Mouse (Mus musculus): ENCODE measurements around the gene Shf.

Shf gene

DNA sequence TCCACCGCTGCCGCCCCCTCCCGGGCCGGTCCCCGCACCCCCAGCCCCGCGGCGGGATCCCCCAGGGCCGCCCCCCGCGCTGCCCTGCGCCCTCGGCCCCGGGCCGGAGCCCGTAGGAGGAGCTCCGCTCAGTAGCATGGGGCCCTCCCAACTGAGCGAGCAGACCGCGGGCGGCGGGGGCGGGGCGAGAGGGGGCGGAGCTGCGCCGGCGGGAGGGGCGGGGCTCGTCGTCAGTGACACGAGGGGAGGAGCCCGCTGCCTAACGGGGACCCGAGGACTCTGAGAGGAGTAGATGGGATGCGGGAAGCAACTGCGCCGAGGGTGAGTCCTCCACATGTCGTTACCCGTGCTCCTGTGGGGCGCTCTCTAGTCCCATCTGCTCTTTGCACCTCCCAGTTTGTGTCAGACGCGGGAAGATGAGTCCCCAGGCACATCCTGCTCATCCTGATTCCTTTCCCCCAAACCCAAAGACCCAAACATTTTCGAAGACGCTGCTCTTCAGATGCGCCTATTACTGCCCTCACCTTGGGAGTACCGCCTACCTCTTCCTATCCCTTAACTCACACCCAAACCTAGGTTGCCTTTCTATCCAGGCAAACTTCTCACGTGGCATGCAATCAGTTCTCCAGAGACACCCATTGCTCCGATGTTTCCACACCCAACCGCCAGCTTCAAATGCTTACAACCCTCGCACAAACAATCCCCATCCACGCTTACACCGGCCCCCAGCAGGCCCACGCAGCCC, at the start of gene Shf:
Gene Shf (minus strand): TSS at position 168 of the 745 bp plus-strand sequence.
- in situ Hi-C loops (cut with MboI; ENCODE audit: low pct_unique_long_range_greater_than_20kb in 1 of 2, low sequenced_read_pairs in 2 of 2, unreplicated experiment in 1 of 2) = no loop called here

DNA sequence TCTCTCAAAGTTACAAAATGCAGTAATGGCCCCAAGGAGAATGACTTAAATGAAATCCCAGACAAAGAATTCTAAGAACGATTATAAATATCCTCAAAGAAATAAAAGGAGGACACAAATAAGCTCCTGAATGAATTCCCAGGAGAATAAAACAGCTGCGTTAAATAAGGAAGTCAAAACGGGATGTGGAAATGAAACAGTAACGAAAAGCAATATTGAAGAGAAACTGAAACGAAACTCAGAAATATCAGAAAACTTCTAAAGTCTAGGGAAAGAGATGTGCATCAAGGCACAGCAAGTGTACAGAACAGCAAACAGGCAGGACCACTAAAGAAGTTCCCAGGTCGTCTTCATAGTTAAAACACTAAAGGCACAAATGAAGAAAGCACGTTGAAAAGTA, 40.0 kb upstream of the Shf start:
- in situ Hi-C loops (cut with MboI; ENCODE audit: low pct_unique_long_range_greater_than_20kb in 1 of 2, low sequenced_read_pairs in 2 of 2, unreplicated experiment in 1 of 2) = no loop called here

DNA sequence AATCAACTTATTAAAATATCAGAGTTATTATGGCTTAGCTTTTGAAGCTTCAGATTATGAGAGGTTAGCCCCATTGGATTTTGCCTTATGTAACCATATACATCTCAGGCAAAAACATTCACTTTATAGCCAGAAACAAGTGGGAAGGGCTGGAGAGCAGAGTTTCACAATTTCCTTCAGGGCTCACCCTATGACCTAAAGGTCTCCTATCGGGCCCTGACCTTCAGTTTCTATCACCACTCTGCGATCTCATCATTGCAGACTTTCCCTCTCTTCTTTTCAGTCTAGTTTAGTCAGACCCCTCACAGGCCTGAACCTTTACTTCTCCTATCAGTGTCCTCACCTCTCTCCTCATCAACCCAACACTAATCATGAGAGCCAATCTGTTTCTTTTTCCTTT, 38.6 kb upstream of the Shf start:
- in situ Hi-C loops (cut with MboI; ENCODE audit: low pct_unique_long_range_greater_than_20kb in 1 of 2, low sequenced_read_pairs in 2 of 2, unreplicated experiment in 1 of 2) = no loop called here

DNA sequence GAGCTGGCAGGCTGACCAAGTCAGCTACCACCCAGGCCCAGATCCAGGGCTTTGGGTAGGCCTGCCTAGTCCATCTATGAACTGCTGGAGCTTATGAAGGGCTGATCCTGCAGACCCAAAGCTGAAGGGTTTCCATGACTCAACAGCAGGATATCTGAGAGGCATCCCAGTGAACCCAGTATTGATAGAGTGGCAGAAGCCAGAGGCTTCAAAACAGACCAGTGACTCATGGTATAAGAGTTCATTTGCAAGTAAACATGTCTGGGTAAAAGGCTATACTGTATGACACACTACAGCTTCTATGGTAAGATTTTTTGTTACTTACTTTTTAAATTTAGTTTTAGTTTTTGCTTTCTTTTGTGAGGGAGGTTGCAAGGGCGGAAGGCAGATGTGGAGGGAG, 27.2 kb upstream of the Shf start:
- in situ Hi-C loops (cut with MboI; ENCODE audit: low pct_unique_long_range_greater_than_20kb in 1 of 2, low sequenced_read_pairs in 2 of 2, unreplicated experiment in 1 of 2) = no loop called here

DNA sequence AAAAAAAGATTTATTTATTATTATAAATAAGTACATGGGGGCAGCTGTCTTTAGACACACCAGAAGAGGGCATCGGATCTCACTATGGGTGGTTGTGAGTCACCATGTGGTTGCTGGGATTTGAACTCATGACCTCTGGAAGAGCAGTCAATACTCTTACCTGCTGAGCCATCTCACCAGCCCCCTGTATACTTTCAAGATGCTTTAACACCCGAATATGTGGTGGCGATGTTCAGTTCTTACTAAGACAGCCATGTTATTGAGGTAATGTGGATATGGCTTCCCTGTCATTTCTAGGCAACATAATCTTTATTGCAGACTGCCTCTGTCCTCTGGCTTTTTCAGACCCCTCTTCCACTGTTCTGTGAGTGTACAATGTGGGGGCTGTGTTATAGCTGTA, 18.2 kb upstream of the Shf start:
- in situ Hi-C loops (cut with MboI; ENCODE audit: low pct_unique_long_range_greater_than_20kb in 1 of 2, low sequenced_read_pairs in 2 of 2, unreplicated experiment in 1 of 2) = loop anchor here in 1 of 2 experiments (10.0 kb wide), 1 partner anchor 368 kb away; no protein-coding TSS in a partner anchor

DNA sequence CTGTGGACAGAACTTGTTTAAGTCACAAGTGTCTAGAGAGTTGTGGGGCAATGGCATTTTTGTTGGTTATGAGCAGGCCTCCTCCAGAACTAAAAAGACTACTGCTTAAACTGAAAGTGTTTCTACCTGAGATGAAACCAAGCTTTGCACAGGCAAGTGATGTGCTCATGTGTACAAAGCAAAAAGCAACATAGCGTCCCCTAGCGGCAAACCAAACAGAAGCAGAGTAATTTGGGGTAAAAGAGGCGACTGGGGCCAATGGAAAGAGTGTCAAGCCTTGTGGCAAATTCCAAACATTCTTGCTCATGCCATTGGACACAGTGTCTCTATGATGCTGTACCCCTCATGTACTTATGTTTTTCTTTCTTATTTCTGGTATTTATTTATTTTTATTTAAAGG, 16.1 kb upstream of the Shf start:
- in situ Hi-C loops (cut with MboI; ENCODE audit: low pct_unique_long_range_greater_than_20kb in 1 of 2, low sequenced_read_pairs in 2 of 2, unreplicated experiment in 1 of 2) = loop anchor here in 1 of 2 experiments (10.0 kb wide), 1 partner anchor 370 kb away; no protein-coding TSS in a partner anchor

DNA sequence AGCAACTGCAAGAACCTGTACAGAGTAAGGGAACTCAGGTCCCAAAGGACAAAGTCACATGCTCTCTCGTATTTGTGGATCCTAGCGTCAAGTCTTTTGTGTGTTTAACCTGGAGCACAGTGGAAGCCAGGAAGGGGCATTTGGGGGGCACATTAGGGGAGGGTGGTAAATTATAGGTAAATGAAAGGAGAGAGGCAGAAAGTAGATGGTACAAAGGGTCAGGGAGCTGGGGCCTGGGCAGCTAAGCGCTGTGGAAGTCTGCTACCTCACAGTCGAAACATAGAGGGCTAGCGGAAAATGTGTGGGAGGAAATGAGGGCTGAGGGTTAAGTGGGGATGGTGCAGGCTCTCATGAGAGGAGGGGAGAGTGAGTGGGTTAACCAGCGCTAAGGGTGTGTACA, 13.2 kb upstream of the Shf start:
- in situ Hi-C loops (cut with MboI; ENCODE audit: low pct_unique_long_range_greater_than_20kb in 1 of 2, low sequenced_read_pairs in 2 of 2, unreplicated experiment in 1 of 2) = loop anchor here in 1 of 2 experiments (10.0 kb wide), 1 partner anchor 373 kb away; no protein-coding TSS in a partner anchor

DNA sequence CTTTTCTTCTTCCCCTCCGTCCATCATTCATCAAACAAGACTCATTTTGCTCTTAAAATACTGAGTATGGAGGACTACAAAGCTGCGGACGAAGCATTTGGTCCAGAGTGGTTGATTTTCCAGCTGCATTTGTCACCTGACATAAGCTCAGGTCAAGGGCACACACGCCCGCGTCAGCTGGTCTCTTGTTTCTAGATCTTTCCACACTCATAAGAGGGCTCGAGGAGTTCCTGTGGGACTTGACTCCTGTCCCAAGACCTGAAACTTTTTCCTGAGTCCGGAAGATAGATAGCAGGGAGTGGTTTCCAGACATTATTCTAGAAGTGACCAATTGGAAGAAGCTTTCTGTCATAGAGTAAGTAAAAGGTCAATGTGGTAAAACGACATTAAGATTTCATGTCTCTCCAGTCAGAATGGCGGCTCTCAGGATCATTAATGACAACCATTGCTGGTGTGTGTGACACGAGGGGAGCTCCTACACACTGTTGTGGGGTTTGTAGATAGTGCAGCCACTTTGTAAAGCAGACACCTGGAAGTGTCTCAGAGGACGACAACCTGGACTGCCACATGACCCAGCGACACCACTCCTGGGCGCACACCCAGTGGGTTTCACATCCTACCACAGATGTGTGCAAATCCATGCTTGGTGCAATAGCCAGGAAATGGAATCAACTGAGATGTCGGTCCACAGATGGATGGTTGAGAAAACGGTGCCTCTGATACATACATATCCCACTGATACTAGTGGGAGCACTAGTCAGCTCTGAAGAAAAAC, 12.6 kb upstream of the Shf start:
- in situ Hi-C loops (cut with MboI; ENCODE audit: low pct_unique_long_range_greater_than_20kb in 1 of 2, low sequenced_read_pairs in 2 of 2, unreplicated experiment in 1 of 2) = loop anchor here in 1 of 2 experiments (10.0 kb wide), 1 partner anchor 373 kb away; no protein-coding TSS in a partner anchor

DNA sequence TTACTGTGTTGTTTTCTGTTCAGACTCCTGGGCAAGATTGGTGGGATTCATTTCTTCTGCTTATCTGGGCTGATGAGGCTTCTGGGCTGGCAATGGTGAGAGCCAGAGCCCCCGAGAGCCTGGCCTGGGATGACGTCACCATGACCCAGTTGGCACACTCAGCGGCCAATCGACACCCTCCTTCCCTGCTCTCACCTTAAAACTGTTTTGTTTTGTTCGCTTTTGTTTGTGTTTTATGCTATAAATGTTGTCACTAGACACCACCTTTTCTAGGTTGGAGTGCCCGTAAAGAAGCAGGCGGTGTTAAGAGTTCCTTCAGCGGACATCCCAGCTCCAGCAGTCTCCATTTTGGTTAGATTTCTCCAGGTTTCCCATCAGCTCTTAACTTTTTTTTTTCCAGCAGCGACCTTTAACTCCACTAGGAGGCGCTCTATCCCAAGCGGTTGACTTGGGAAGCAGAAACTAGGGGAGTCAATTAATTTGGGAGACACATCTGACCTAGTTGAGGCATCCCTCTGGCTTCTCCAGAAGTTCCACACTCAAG, 11.9 kb upstream of the Shf start:
- in situ Hi-C loops (cut with MboI; ENCODE audit: low pct_unique_long_range_greater_than_20kb in 1 of 2, low sequenced_read_pairs in 2 of 2, unreplicated experiment in 1 of 2) = loop anchor here in 1 of 2 experiments (10.0 kb wide), 1 partner anchor 374 kb away; no protein-coding TSS in a partner anchor

DNA sequence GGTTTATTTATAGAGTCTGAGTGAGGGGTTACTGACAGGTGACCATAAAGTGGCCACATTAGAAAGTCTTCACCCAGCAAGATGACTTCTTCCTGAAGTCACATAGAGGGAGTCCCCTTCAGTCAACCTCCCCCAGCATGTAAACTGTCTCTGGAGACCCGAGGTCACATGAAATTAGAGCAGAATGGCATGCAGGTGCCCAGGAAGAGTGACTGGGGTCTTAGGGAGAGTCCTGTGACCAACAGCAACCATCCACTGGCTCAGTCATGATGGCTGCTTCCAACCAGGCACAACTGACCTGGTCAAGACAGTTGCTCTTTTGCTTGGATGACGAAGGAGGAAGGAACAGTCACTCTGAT, 10.3 kb upstream of the Shf start:
- in situ Hi-C loops (cut with MboI; ENCODE audit: low pct_unique_long_range_greater_than_20kb in 1 of 2, low sequenced_read_pairs in 2 of 2, unreplicated experiment in 1 of 2) = no loop called here

DNA sequence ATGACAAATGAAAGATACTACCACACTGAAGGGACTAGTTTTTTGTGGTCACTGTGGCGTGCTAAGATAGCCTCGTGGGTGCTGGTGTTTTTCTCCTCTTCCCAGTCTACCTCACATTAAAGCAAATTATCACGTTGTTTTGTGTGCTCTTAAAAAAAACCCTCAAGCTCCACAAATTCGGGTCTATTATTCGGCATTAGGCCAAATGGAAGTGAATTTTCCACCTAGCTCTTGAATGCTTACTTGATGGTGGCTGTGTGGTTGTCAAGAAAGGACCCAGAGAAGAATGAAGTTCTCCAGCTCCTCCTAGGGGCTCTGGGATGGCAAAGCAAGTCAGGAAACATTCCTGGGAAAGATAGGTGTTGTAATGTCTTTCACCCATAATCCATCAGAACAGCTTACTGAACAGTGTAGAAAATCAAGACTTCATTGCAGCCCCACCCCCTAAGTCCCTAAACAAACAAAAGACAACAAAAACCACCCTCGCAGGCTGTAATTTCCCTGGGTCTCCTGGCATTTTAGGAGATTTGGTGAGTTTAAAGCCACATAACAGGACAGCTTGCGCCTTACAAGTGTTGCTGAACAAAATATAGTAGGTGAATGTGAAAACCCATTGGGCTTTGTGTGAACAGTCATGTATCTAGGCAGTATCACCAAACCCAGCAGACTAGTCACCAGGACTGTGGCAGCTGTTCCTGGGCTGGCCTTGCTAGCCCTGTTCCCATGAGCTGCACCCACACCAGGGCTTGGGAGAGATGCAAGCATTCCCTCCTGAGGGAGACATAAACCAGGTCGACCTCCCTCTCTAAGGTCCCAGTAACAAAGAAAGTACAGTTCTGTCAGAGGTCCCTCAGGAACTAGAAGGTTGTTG, 9.7 kb upstream of the Shf start:
- in situ Hi-C loops (cut with MboI; ENCODE audit: low pct_unique_long_range_greater_than_20kb in 1 of 2, low sequenced_read_pairs in 2 of 2, unreplicated experiment in 1 of 2) = no loop called here

DNA sequence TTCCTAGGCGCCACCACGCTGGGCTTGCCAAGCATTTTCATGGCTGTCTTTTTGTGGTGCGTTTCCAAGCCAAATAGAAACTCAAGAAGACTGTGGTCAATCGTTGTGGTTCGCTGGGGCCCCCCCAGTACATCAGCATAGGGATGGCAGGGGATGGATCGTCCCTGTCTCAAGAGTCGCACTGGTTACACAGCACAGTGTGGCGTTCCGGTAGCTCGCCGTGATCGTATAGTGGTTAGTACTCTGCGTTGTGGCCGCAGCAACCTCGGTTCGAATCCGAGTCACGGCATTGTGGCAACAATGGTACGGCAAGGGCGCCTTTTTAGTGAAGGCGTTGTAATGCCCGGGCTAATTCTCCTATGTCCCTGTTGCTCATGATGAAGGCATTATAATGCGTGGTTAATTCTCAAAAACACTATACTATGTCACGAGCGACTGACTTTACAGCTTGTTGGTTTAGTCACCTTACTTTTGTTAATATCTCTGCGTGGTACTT, 8.8 kb upstream of the Shf start:
- in situ Hi-C loops (cut with MboI; ENCODE audit: low pct_unique_long_range_greater_than_20kb in 1 of 2, low sequenced_read_pairs in 2 of 2, unreplicated experiment in 1 of 2) = no loop called here

DNA sequence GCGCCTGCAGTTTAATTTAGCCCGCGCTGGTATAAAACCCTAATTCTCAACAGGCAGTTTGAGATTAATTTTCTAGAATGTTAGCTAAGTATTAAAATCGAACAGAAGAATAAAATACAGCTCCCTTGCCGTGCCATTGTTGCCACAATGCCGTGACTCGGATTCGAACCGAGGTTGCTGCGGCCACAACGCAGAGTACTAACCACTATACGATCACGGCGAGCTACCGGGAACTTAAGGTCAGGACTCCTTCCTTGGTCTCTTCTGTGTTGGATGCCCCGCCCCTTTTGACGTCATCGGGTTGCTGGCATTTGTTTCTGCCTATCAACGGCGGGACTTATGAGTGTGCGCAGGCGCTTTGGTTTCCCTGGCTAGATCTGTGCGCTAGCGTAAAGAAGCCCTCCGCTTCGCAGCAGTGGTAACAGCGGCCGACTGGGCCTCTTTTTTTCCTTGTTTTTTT, 8.3 kb upstream of the Shf start:
- in situ Hi-C loops (cut with MboI; ENCODE audit: low pct_unique_long_range_greater_than_20kb in 1 of 2, low sequenced_read_pairs in 2 of 2, unreplicated experiment in 1 of 2) = no loop called here

DNA sequence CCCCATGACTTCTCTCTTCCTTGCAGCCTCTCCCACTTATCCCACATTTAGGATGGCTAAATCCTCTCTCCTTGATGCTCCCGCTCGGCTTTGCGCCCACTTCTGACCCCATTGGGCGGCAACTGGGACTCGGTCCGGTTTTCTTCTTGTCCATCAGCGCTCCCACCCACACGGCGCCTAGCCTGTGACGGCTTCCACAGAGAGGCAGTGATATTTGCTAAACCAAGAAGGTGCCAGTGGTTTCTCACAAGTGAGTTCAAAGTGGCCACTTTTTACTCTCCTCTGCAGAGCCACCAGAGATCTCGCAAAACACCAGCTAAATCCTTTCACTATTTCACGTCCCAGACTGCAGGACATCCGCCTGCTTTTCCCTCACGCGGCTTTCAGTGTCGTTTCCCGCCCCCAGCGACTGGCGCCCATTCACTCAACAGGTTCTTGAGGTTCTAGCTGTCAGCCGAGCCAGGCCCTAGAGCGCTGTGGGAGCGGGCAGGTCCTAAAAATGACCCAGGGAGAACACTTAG, 7.1 kb upstream of the Shf start:
- in situ Hi-C loops (cut with MboI; ENCODE audit: low pct_unique_long_range_greater_than_20kb in 1 of 2, low sequenced_read_pairs in 2 of 2, unreplicated experiment in 1 of 2) = no loop called here

DNA sequence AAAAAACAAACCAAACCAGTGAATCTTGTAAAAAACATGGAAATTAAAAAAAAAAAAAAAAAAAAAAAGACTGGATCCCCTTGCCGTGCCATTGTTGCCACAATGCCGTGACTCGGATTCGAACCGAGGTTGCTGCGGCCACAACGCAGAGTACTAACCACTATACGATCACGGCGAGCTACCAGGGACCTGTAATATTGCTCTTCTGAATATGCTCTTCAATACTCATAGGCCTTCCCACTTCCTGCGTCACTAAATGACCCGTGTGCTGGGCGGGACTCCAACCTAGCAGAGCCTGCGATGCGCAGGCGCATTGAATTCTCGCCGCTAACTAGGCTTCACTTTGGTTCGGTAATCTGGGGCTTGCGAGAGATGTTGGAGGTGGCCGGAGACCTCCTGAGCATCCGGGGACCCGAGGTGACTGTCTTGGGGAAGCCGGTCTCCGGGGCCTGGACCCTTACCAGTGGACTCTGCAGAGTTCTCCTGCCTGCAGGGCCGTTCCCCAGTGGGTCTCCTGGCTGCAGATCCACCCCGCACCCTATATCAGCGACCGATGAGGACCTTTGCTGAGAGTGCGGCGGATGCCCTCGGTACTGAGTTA, 6.5 kb upstream of the Shf start:
- in situ Hi-C loops (cut with MboI; ENCODE audit: low pct_unique_long_range_greater_than_20kb in 1 of 2, low sequenced_read_pairs in 2 of 2, unreplicated experiment in 1 of 2) = no loop called here

DNA sequence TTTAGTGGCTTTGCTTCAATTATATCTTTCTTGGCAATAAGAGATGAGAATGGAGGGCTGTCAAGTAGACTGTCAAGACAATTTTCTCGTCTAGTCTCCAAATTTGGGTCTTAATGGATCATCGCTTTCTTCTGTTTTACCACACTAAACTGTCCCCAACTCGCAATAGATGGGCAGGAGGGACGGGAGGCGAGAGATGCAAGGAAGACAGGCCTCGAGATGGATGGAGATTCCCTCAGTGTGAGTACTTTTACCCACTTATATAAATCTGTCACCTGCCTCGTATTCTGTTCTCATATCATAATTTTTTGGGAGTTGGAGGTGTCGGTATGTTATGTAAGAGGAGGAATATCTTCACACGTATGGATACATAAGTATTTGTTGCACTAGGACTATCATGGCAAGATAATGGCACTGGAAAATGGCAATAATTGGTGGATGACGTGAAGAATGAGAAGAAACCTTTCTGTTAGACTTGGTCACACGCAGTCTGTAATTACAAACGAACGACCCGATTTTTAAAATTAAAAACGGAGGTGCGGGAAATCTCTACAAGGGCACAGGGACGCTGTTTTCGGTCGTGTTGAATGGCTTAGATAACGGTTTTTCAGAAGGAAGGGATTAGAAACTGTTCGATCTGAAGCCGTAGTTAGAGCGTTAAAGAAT, 5.8 kb upstream of the Shf start:
- in situ Hi-C loops (cut with MboI; ENCODE audit: low pct_unique_long_range_greater_than_20kb in 1 of 2, low sequenced_read_pairs in 2 of 2, unreplicated experiment in 1 of 2) = no loop called here

DNA sequence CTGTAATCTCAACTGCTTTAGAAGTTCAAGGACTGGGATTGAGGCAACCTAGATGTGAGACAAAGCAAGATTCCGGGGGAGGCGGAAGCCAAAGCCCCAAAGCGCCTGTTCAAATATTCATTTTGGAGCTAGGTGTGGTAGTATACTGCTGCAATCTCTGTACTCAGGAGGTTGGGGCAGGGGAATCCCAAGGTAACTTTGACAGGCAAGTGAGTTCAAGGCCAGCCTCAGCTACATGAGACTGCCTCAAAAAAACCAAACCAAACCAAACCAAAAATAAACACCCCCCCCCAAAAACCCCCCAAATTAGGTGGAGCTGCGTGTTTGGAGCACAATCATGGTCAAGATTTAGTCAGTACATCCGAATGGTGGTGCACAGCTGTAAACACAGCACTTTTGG, 5.0 kb upstream of the Shf start:
- in situ Hi-C loops (cut with MboI; ENCODE audit: low pct_unique_long_range_greater_than_20kb in 1 of 2, low sequenced_read_pairs in 2 of 2, unreplicated experiment in 1 of 2) = no loop called here

All from mouse embryonic stem cell (cell line).